Mouse (Mus musculus) small intestine, adult 2 months (tissue): ENCODE measurements around the gene Tcf23.

Experiments used
- CTCF ChIP-seq: fragments of 200-500 bp; IDR thresholded peaks from 2 replicates; pipeline ENCODE4 v1.5.1; 2012; ENCODE audit warnings: low read depth, mild to moderate bottlenecking, control low read depth, inconsistent platforms, low read length, moderate library complexity, mixed read lengths; ENCODE audit not compliant: insufficient replicate concordance, insufficient read length; ENCODE audit errors: extremely low read depth
- POLR2A ChIP-seq: fragments of 200-500 bp; IDR thresholded peaks from 2 replicates; pipeline ENCODE4 v1.6.1; 2012; ENCODE audit warnings: low read depth, mild to moderate bottlenecking, control low read depth, inconsistent platforms, low read length, moderate library complexity

- no peak for TF ChIP-seq CTCF
- TF ChIP-seq POLR2A = no peak
Observed at GRCm38 (mm10) chr5:31023254-31023653, 54.8 kb downstream of the Tcf23 start.
